Comparison of ENCODE assay signal across 22 mouse cellular contexts in the genomic region with DNA sequence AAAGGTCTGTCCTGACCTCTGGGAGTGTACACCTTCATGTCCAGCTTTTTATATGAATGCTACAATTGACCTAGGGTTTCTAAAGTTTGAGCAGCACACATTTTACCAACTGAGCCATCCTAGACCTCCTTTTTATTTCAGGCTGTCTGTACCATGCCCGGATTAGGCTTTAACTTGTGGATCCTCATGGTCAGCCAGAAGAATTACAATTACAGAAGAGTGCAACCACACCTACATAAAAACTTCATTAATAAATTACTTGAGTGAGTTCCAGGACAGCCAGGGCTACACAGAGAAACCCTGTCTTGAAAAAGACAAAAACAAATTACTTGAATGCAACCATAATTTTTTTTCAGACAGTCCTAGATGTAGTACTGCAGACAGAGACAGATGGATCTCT. TPM values are rescaled to one million over a fixed set of nuclear protein-coding genes. Genes with fewer than 3 reads are reported as not detected.
DNase-seq lines count a peak whose midpoint lies in the region; ATAC-seq lines count a peak whose summit lies in the region.
"Had no signal": no experiment of that assay in that cellular context is flagged by ENCODE, and none has a peak within 500 bp of the region (broad histone marks: within the 10 kb centered on the region; RNA-seq: fewer than 3 reads in every experiment).

No protein-coding gene starts in this region.

- no peak for ATAC-seq in kidney, embryonic 14.5 days (ENCODE audit: low FRiP score, low TSS enrichment)
- peak; percentile 71 for ATAC-seq in kidney, embryonic 16.5 days (ENCODE audit: low FRiP score, low TSS enrichment)
- ATAC-seq: forebrain, embryonic 14.5 days; forebrain, embryonic 16.5 days had no signal

- no peaks in the 10 kb centered on the region for H3K27me3 ChIP-seq in kidney, embryonic 14.5 days (ENCODE audit: control insufficient read depth, insufficient read depth, low read length)
- no peaks in the 10 kb centered on the region for H3K27me3 ChIP-seq in kidney, embryonic 16.5 days (ENCODE audit: insufficient read depth, low read length)
- H3K27me3 ChIP-seq: embryonic facial prominence, embryonic 13.5 days; embryonic facial prominence, embryonic 15.5 days; forebrain, embryonic 12.5 days had no signal

- H3K4me3 ChIP-seq in kidney, embryonic 14.5 days (ENCODE audit: low read length): no peak overlapping the region
- no peak overlapping the region for H3K4me3 ChIP-seq in kidney, embryonic 16.5 days (ENCODE audit: low read length)
- H3K4me3 ChIP-seq: embryonic facial prominence, embryonic 13.5 days; embryonic facial prominence, embryonic 15.5 days; erythroblast, embryonic 14.5 days; forebrain, embryonic 10.5 days; forebrain, embryonic 12.5 days had no signal

- peak; percentile 46 for DNase-seq in kidney, adult 9 months
- no peak for DNase-seq in kidney, postnatal 25 days
- DNase-seq: adrenal gland, adult 2 months; adrenal gland, postnatal 10 days; adrenal gland, postnatal 25 days; cerebellum, adult 11 months; cerebellum, adult 18-20 months; cerebellum, adult 8-10 months; cerebellum, adult 9-11 months; cerebellum, postnatal 14 days; cerebellum, postnatal 36 days; embryo, embryonic 11 days had no signal

- H3K9me3 ChIP-seq in kidney, embryonic 14.5 days (ENCODE audit: control insufficient read depth, low read length): no peaks in the 10 kb centered on the region
- H3K9me3 ChIP-seq in kidney, embryonic 16.5 days (ENCODE audit: low read length): no peaks in the 10 kb centered on the region
- H3K9me3 ChIP-seq: embryonic facial prominence, embryonic 13.5 days; embryonic facial prominence, embryonic 15.5 days; forebrain, embryonic 10.5 days; forebrain, embryonic 12.5 days had no signal

- H3K27ac ChIP-seq in kidney, embryonic 14.5 days (ENCODE audit: low read depth, low read length): no peak overlapping the region
- no peak overlapping the region for H3K27ac ChIP-seq in kidney, embryonic 16.5 days (ENCODE audit: low read length)
- H3K27ac ChIP-seq: embryonic facial prominence, embryonic 13.5 days; embryonic facial prominence, embryonic 15.5 days; forebrain, embryonic 10.5 days; forebrain, embryonic 12.5 days had no signal

- no peak overlapping the region for H3K4me2 ChIP-seq in kidney, embryonic 14.5 days (replicated peaks; ENCODE audit: low read depth, low read length)
- no peak overlapping the region for H3K4me2 ChIP-seq in kidney, embryonic 16.5 days (replicated peaks; ENCODE audit: low read depth, low read length)
- H3K4me2 ChIP-seq: embryonic facial prominence, embryonic 13.5 days; embryonic facial prominence, embryonic 15.5 days; forebrain, embryonic 12.5 days had no signal

- no peak overlapping the region for H3K9ac ChIP-seq in kidney, embryonic 14.5 days (ENCODE audit: low read depth, low read length)
- no peak overlapping the region for H3K9ac ChIP-seq in kidney, embryonic 16.5 days (replicated peaks; ENCODE audit: low read length)
- H3K9ac ChIP-seq: embryonic facial prominence, embryonic 13.5 days; embryonic facial prominence, embryonic 15.5 days; forebrain, embryonic 12.5 days had no signal

- H3K36me3 ChIP-seq in kidney, embryonic 14.5 days (ENCODE audit: control insufficient read depth, insufficient read depth, low read length): no peaks in the 10 kb centered on the region
- H3K36me3 ChIP-seq in kidney, embryonic 16.5 days (ENCODE audit: insufficient read depth, low read length): no peaks in the 10 kb centered on the region
- H3K36me3 ChIP-seq: embryonic facial prominence, embryonic 13.5 days; embryonic facial prominence, embryonic 15.5 days; forebrain, embryonic 10.5 days; forebrain, embryonic 12.5 days had no signal

- no peaks in the 10 kb centered on the region for H3K4me1 ChIP-seq in kidney, embryonic 14.5 days (ENCODE audit: control insufficient read depth, insufficient read depth, low read length)
- peaks cover 3% of the 10 kb centered on the region; the same call in 1 of the 2 replicates for H3K4me1 ChIP-seq in kidney, embryonic 16.5 days (ENCODE audit: insufficient read depth, low read length)
- H3K4me1 ChIP-seq: embryonic facial prominence, embryonic 13.5 days; embryonic facial prominence, embryonic 15.5 days; forebrain, embryonic 10.5 days; forebrain, embryonic 12.5 days had no signal

- WGBS in kidney, embryonic 14.5 days: 60% methylated on average over 1 of the region's 1 CpGs
- 50% methylated on average over 1 of the region's 1 CpGs for WGBS in kidney, embryonic 16.5 days

RNA-seq across cellular contexts. Expression of a gene that starts 11.8 kb away (rescaled TPM):
- 2.3 and 3.4 TPM in 2 replicates for polyA plus RNA-seq in kidney, embryonic 14.5 days (2014; fragmentation: Nextera tagmentation; extraction: Ambion mirVana)
- 2.4 and 2.8 TPM in 2 replicates for polyA plus RNA-seq in kidney, embryonic 16.5 days (2015; fragmentation: Nextera tagmentation; extraction: Ambion mirVana)
- polyA plus RNA-seq: C2C12; erythroblast, embryonic 14.5 days had no signal

RNA-seq across cellular contexts. Expression of a gene that starts 12.0 kb away (rescaled TPM):
- 1.7 and 5.0 TPM in 2 replicates for polyA plus RNA-seq in kidney, embryonic 14.5 days (2014; fragmentation: Nextera tagmentation; extraction: Ambion mirVana)
- polyA plus RNA-seq in kidney, embryonic 16.5 days (2015; fragmentation: Nextera tagmentation; extraction: Ambion mirVana): 1.9 and 4.1 TPM in 2 replicates

RNA-seq across cellular contexts. Expression of a gene that starts 18.8 kb away (rescaled TPM):
- polyA plus RNA-seq in kidney, embryonic 14.5 days (2014; fragmentation: Nextera tagmentation; extraction: Ambion mirVana): 0.50 and 0.73 TPM in 2 replicates
- polyA plus RNA-seq in kidney, embryonic 16.5 days (2015; fragmentation: Nextera tagmentation; extraction: Ambion mirVana): 0.47 and 0.58 TPM in 2 replicates
- polyA plus RNA-seq: adrenal gland, adult 2 months; erythroblast, embryonic 14.5 days had no signal
